Mouse (Mus musculus): ENCODE results near the gene Srgap3. TPM values are rescaled to one million over a fixed set of nuclear protein-coding genes. Genes with fewer than 3 reads are reported as not detected.

Gene Srgap3
- polyA plus RNA-seq, 1 experiment: 19.6 TPM

DNA sequence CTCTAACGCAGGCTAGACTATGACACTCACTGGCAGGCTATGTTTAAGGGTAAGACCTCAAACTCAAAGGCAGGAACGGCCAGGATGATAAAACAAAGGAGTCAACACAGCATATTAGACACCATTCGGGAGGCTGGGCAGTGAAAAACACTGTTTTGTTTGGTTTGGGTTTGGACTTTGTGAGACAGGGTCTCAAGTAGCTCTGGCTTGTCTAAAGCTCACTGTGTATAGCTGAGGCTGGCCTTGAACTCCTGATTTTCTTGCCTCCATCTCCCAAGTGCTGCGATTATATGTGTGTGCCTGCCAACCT, 136.6 kb downstream of the Srgap3 start:
- H3K4me1 ChIP-seq (ENCODE audit: control insufficient read depth, insufficient read depth, low read length): no peaks in the 10 kb centered on the region
- no peak overlapping the region for H3K4me3 ChIP-seq (ENCODE audit: insufficient read depth, low read length)
- no peak overlapping the region for H3K27ac ChIP-seq (ENCODE audit: insufficient read depth, low read length)
- TF ChIP-seq CTCF (IDR thresholded peaks at IDR 0.05; ENCODE audit: borderline replicate concordance, insufficient read depth, low read length) (no peak), POLR2A (IDR thresholded peaks at IDR 0.05; ENCODE audit: low read depth, low read length) (no peak)

- no peaks in the 10 kb centered on the region for H3K4me1 ChIP-seq (ENCODE audit: control insufficient read depth, insufficient read depth, low read length)
- no peak overlapping the region for H3K27ac ChIP-seq (ENCODE audit: insufficient read depth, low read length)
- TF ChIP-seq POLR2A (IDR thresholded peaks at IDR 0.05; ENCODE audit: low read depth, low read length) (no peak), CTCF (IDR thresholded peaks at IDR 0.05; ENCODE audit: borderline replicate concordance, insufficient read depth, low read length) (no peak)
- H3K4me3 ChIP-seq (ENCODE audit: insufficient read depth, low read length): no peak overlapping the region
Measured at GRCm38 (mm10) chr6:112809658-112810520, 137.2 kb downstream of the Srgap3 start.

- Histone ChIP-seq H3K27ac (ENCODE audit: insufficient read depth, low read length) (no peak overlapping the region), H3K4me1 (ENCODE audit: control insufficient read depth, insufficient read depth, low read length) (no peaks in the 10 kb centered on the region)
- no peak for TF ChIP-seq POLR2A (IDR thresholded peaks at IDR 0.05; ENCODE audit: low read depth, low read length)
- TF ChIP-seq CTCF (IDR thresholded peaks at IDR 0.05; ENCODE audit: borderline replicate concordance, insufficient read depth, low read length): no peak
Measured at GRCm38 (mm10) chr6:112808738-112809137, 138.3 kb downstream of the Srgap3 start.

GRCm38 (mm10) chr6:112801917-112802316, 145.1 kb downstream of the Srgap3 start:
- Histone ChIP-seq H3K4me1 (ENCODE audit: control insufficient read depth, insufficient read depth, low read length) (no peaks in the 10 kb centered on the region), H3K27ac (ENCODE audit: insufficient read depth, low read length) (no peak overlapping the region), H3K4me3 (ENCODE audit: insufficient read depth, low read length) (no peak overlapping the region)
- TF ChIP-seq CTCF (IDR thresholded peaks at IDR 0.05; ENCODE audit: borderline replicate concordance, insufficient read depth, low read length): no peak
- no peak for TF ChIP-seq POLR2A (IDR thresholded peaks at IDR 0.05; ENCODE audit: low read depth, low read length)

More at GRCm38 (mm10) chr6:112808738-112809137, 138.3 kb downstream of the Srgap3 start:
- no peak overlapping the region for H3K4me3 ChIP-seq (ENCODE audit: insufficient read depth, low read length)

DNA sequence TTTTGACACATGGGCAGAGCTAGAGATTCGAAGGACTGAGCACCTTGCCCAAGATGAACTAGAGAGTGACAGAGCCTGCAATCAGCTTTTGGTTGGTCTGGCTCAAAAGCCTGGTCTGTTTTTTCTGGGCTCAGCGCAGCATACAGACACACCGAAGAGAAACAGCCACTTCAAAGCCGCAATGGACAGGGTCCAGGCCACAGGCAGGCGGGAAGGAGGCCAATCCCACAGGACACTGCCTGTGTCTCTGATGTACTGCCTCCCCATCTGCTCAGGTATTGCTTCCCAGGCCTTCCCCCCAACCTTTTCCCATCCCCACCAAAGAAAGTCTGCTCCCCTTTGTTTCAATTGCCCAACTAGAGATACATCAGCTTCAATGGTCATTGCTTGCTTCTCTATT, 148.7 kb downstream of the Srgap3 start:
- TF ChIP-seq POLR2A (IDR thresholded peaks at IDR 0.05; ENCODE audit: low read depth, low read length) (no peak), CTCF (IDR thresholded peaks at IDR 0.05; ENCODE audit: borderline replicate concordance, insufficient read depth, low read length) (no peak)
- H3K27ac ChIP-seq (ENCODE audit: insufficient read depth, low read length): no peak overlapping the region
- H3K4me1 ChIP-seq (ENCODE audit: control insufficient read depth, insufficient read depth, low read length): peaks cover 5% of the 10 kb centered on the region; the same call in 1 of the 2 replicates
- no peak overlapping the region for H3K4me3 ChIP-seq (ENCODE audit: insufficient read depth, low read length)

GRCm38 (mm10) chr6:112796607-112797006, 150.5 kb downstream of the Srgap3 start:
- peaks cover 5% of the 10 kb centered on the region; the same call in 1 of the 2 replicates for H3K4me1 ChIP-seq (ENCODE audit: control insufficient read depth, insufficient read depth, low read length)
- H3K4me3 ChIP-seq (ENCODE audit: insufficient read depth, low read length): no peak overlapping the region
- TF ChIP-seq CTCF (IDR thresholded peaks at IDR 0.05; ENCODE audit: borderline replicate concordance, insufficient read depth, low read length) (no peak), POLR2A (IDR thresholded peaks at IDR 0.05; ENCODE audit: low read depth, low read length) (no peak)
- no peak overlapping the region for H3K27ac ChIP-seq (ENCODE audit: insufficient read depth, low read length)

- H3K4me1 ChIP-seq (ENCODE audit: control insufficient read depth, insufficient read depth, low read length): peaks cover 5% of the 10 kb centered on the region; the same call in 1 of the 2 replicates
- H3K27ac ChIP-seq (ENCODE audit: insufficient read depth, low read length): no peak overlapping the region
- no peak for TF ChIP-seq CTCF (IDR thresholded peaks at IDR 0.05; ENCODE audit: borderline replicate concordance, insufficient read depth, low read length)
- no peak for TF ChIP-seq POLR2A (IDR thresholded peaks at IDR 0.05; ENCODE audit: low read depth, low read length)
- no peak overlapping the region for H3K4me3 ChIP-seq (ENCODE audit: insufficient read depth, low read length)
Measured at GRCm38 (mm10) chr6:112793887-112794286, 153.2 kb downstream of the Srgap3 start.

- Histone ChIP-seq H3K27ac (ENCODE audit: insufficient read depth, low read length) (no peak overlapping the region), H3K4me3 (ENCODE audit: insufficient read depth, low read length) (no peak overlapping the region), H3K4me1 (ENCODE audit: control insufficient read depth, insufficient read depth, low read length) (no peaks in the 10 kb centered on the region)
- TF ChIP-seq POLR2A (IDR thresholded peaks at IDR 0.05; ENCODE audit: low read depth, low read length) (no peak), CTCF (IDR thresholded peaks at IDR 0.05; ENCODE audit: borderline replicate concordance, insufficient read depth, low read length) (no peak)
Measured at GRCm38 (mm10) chr6:112789901-112790300, 157.2 kb downstream of the Srgap3 start.

DNA sequence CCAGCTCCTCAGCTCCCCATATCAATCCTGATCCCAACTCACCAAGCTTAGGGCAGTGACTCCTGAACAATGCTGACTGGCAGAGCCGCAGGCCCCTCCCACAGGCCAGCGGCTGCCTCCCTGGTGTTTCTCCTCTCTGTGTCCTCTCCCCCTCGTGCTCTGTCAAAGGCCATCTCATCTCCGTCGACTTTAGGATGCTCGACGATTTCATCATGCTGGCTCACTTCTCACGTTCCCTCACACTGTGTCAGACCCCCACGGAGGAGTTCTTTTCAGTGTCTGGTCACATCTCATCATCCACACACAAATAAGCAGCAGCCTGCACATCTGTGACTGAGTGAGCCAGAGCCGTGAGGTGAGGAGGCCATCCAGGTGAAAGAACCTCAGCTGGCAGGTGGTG, 158.4 kb downstream of the Srgap3 start:
- H3K4me3 ChIP-seq (ENCODE audit: insufficient read depth, low read length): no peak overlapping the region
- no peak for TF ChIP-seq POLR2A (IDR thresholded peaks at IDR 0.05; ENCODE audit: low read depth, low read length)
- no peak for TF ChIP-seq CTCF (IDR thresholded peaks at IDR 0.05; ENCODE audit: borderline replicate concordance, insufficient read depth, low read length)
- H3K27ac ChIP-seq (ENCODE audit: insufficient read depth, low read length): no peak overlapping the region

GRCm38 (mm10) chr6:112788174-112788573, 158.9 kb downstream of the Srgap3 start:
- Histone ChIP-seq H3K27ac (ENCODE audit: insufficient read depth, low read length) (no peak overlapping the region), H3K4me1 (ENCODE audit: control insufficient read depth, insufficient read depth, low read length) (no peaks in the 10 kb centered on the region), H3K4me3 (ENCODE audit: insufficient read depth, low read length) (no peak overlapping the region)
- TF ChIP-seq POLR2A (IDR thresholded peaks at IDR 0.05; ENCODE audit: low read depth, low read length) (no peak), CTCF (IDR thresholded peaks at IDR 0.05; ENCODE audit: borderline replicate concordance, insufficient read depth, low read length) (no peak)

More for the DNA sequence above, 158.4 kb downstream of the Srgap3 start:
- no peaks in the 10 kb centered on the region for H3K4me1 ChIP-seq (ENCODE audit: control insufficient read depth, insufficient read depth, low read length)

Measured in embryonic fibroblast, embryonic 13.5 days (primary cell).